Mouse (Mus musculus) kidney, postnatal 14 days (tissue): Measurements from ENCODE around the gene Pld4.

ENCODE experiments used
- DNase-seq: peaks from one replicate; pipeline ENCODE4 v3.0.0; 2022; ENCODE audit warnings: mixed read lengths

Gene Pld4

GRCm38 (mm10) chr12:112738281-112739022 is 22.0 kb upstream of the Pld4 start:
- no peak for DNase-seq

GRCm38 (mm10) chr12:112739023-112739568 is 21.4 kb upstream of the Pld4 start:
- DNase-seq, result no peak

- no peak for DNase-seq
Measured at GRCm38 (mm10) chr12:112742768-112743167, 17.7 kb upstream of the Pld4 start.

GRCm38 (mm10) chr12:112743168-112743975 is 17.1 kb upstream of the Pld4 start:
- peak; percentile 83 for DNase-seq

GRCm38 (mm10) chr12:112744211-112744610 is 16.2 kb upstream of the Pld4 start:
- no peak for DNase-seq

- no peak for DNase-seq
Measured at GRCm38 (mm10) chr12:112744891-112745580, 15.4 kb upstream of the Pld4 start.

GRCm38 (mm10) chr12:112745716-112746115 is 14.7 kb upstream of the Pld4 start:
- DNase-seq, result no peak

GRCm38 (mm10) chr12:112746461-112746807 is 14.0 kb upstream of the Pld4 start:
- no peak for DNase-seq

- DNase-seq, result peak; percentile 54
Measured at GRCm38 (mm10) chr12:112746808-112747605, 13.4 kb upstream of the Pld4 start.

- DNase-seq, result no peak
Measured at GRCm38 (mm10) chr12:112747606-112747970, 12.9 kb upstream of the Pld4 start.

GRCm38 (mm10) chr12:112750976-112751375 is 9.5 kb upstream of the Pld4 start:
- no peak for DNase-seq

GRCm38 (mm10) chr12:112752399-112752798 is 8.1 kb upstream of the Pld4 start:
- no peak for DNase-seq

- no peak for DNase-seq
Measured at GRCm38 (mm10) chr12:112755900-112756299, 4.6 kb upstream of the Pld4 start.

- no peak for DNase-seq
Measured at GRCm38 (mm10) chr12:112757896-112758295, 2.6 kb upstream of the Pld4 start.

GRCm38 (mm10) chr12:112759471-112759870 is 984 bp upstream of the Pld4 start:
- DNase-seq, result no peak

GRCm38 (mm10) chr12:112761411-112761810 is 956 bp downstream of the Pld4 start:
- DNase-seq, result no peak

GRCm38 (mm10) chr12:112762018-112762417 is 1.6 kb downstream of the Pld4 start:
- DNase-seq, result no peak

- no peak for DNase-seq
Measured at GRCm38 (mm10) chr12:112763176-112763575, 2.7 kb downstream of the Pld4 start.

- DNase-seq, result no peak
Measured at GRCm38 (mm10) chr12:112764141-112764540, 3.7 kb downstream of the Pld4 start.

GRCm38 (mm10) chr12:112764991-112765390 is 4.5 kb downstream of the Pld4 start:
- no peak for DNase-seq

- DNase-seq, result no peak
Measured at GRCm38 (mm10) chr12:112766586-112766985, 6.1 kb downstream of the Pld4 start.
